Mouse (Mus musculus) mature B cell (primary cell): ENCODE measurements around the gene Vmn1r180.
"Not testable (repeated sequence)": the region's sequence is repeated elsewhere in the genome, so short reads cannot be mapped to it uniquely, and the experiment has no call there.

Experiments used
- in situ Hi-C: fragments of 300-500 bp; cut with MboI; formaldehyde crosslinking; loops from 2 replicates; pipeline ENCODE4 v1.14.3; 2019

Gene Vmn1r180

GRCm38 (mm10) chr7:23950332-23950731 is at the start of gene Vmn1r180:
Gene Vmn1r180, plus strand, starts transcription at chr7:23950632.
- in situ Hi-C loops, result no loop called here

GRCm38 (mm10) chr7:23926678-23927077 is 23.8 kb upstream of the Vmn1r180 start, which contains the start of gene Vmn1r179:
Gene Vmn1r179, plus strand, starts transcription at chr7:23926978.
- in situ Hi-C loops, result no loop called here

- in situ Hi-C loops, result not testable (repeated sequence)
Measured at GRCm38 (mm10) chr7:23968044-23968443, 17.6 kb downstream of the Vmn1r180 start.

- in situ Hi-C loops, result not testable (repeated sequence)
Measured at GRCm38 (mm10) chr7:23974315-23974714, 23.9 kb downstream of the Vmn1r180 start, which contains the start of gene Vmn1r181. Gene Vmn1r181, plus strand, starts transcription at chr7:23974615.

GRCm38 (mm10) chr7:24001391-24001790 is 51.0 kb downstream of the Vmn1r180 start, which contains the start of gene V1rd19:
Gene V1rd19, plus strand, starts transcription at chr7:24001691.
- in situ Hi-C loops, result no loop called here
